Mouse (Mus musculus): ENCODE measurements around the gene Sgms1.
A peak's percentile ranks its signal among the peaks of the same experiment; 100 is the strongest.

Gene Sgms1

DNA sequence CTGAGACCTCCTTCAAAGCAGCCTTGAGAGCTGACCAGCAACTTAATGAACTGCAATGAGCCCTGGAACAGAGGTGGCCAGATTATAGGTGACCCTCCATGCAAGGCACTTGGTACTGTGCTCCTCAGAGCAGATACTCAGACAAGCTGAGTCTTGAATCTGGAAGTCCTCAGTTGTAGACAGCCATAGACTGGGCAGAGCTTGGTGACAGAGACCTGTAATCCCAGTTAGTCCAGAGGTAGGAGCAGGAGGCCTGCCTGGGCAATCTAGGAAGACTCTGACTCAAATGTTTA, 178.3 kb downstream of the Sgms1 start:
- DNase-seq (ENCODE audit: low spot score in 2 of 2), result no peak

DNA sequence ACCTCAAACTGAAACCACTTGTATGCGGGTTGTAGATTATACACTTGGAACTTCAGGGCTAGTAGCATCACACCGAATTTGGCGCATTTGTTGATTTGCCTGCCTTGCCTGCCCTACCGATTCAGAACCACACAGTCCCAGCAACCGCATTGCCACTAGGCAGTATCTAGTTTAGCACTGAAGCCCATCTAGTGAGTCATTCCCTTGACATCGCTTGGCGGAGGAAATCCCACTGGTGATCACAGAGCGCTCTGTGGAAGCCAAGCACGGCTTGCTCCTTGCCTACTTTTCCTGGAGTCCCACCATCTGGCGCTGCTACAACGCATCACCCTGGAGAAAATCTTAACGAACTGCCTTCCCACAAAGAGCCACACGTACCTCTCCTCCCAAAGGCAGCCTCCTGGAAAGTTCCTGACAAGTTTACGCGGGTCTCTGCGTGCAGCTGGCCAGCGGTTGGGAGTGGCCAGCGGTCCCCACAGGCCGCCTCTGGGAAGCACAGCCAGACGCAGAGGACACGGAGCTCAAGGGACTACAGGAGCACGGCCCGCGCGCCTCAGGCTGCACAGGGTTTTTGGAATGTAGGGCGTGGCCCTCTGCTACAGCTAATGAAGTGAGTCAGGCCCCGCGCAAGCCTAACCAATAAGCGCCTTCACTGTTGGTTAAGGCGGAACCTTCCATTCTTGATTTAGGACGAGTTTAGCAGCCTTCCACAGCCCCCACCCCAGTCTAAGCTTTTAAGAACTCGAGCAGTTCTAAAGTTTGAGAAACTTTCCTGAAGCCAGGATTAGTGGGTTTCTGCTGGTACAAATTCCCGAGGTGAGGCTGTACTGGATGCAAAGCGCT, 178.8 kb downstream of the Sgms1 start:
- peak; percentile 76 to 87 for DNase-seq (ENCODE audit: low spot score in 2 of 2)

DNA sequence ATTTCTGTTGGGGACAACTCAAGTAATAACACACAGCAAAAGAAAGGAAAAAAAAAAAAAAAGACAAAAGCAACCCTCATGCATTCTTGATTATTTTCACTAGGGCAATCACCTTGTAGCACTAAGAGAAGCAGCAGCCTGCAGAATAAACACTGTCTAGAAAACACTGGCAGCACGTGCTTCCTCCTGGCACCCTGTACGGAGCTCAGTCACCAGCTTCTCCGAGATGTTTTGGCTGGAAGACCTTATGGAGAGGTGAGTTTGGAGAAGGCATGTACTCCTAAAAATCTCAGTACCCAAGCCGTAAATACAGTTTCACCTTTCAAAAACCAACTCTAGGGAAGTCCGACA, 179.4 kb downstream of the Sgms1 start:
- no peak for DNase-seq (ENCODE audit: low spot score in 2 of 2)

DNA sequence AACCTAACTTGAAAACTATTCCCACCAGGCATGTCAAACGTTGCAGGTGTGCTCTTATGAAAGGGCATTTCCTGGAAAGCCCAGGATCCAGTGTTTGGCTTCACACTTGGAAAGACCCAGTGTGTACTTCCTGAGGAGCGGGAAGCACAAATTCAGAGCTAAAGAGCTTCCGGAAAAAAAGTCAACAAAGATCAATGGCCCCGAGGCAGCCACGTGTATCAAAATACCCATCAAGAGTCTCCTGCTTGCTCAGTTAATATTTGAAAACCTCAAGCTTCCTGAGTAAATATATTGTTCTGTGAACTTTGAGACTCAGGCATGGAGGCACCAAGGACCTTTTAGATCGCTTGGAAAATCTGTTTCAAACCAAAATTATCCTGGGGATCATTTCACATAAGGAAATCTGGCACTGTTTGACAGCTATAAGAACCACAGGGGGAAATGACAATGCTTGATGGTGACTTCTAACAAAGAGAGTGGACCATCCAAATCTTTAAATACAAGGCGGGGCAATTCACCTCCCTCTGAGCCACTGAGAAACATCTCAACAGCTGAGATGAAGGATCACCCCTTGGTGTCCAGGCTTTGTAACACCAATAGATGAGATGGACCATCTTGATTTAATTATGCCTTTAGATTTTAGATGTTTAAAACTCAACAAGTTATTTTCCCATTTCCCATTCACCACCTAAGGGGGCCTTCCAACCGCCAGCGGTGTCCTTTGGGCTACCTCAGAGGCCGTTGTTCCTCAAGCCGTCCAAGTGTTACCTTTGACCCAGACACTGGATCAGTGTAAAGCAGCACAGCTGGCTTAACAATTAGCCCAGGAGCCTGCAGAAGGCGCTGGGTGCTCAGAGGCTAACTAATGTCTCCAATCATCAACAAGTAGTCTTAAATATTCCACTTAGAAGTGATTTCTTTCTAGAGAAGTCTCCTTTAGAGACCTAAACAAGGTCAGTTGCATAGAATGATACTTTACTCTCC, 187.1 kb downstream of the Sgms1 start:
- no peak for DNase-seq (ENCODE audit: low spot score in 2 of 2)

DNA sequence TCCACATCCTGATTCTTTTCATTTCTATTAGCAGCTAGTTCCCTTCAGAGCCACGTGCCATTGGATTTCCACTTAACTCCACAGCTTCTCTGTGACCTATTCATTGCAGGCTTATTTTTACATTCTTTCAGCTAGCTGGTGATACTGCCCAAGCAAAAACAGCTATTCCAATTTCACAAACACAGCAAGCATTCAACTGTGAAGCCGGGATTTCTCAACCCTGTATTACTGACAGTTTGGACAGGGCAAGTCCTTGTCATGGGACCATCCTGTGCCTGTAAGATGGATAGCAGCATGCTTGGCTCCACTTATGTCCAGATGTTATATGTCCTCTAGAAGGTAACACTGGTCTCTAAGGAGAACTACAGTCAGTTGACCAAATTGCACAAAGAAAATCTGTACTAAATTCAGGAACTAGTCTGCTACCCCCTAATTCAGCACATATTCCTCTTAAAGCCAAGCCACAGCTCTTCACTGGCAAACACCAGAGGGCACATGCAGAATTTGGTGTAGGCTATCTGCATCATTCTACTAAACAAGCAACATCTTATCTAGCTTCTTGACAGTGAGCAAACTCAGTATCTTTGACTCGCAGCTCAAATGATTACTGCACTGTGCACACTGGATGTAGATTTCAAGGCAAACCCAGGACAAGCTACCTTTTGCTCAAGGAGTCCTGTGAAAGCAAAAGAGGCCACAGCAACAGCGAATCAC, 189.5 kb downstream of the Sgms1 start:
- no peak for DNase-seq (ENCODE audit: low spot score in 2 of 2)

DNA sequence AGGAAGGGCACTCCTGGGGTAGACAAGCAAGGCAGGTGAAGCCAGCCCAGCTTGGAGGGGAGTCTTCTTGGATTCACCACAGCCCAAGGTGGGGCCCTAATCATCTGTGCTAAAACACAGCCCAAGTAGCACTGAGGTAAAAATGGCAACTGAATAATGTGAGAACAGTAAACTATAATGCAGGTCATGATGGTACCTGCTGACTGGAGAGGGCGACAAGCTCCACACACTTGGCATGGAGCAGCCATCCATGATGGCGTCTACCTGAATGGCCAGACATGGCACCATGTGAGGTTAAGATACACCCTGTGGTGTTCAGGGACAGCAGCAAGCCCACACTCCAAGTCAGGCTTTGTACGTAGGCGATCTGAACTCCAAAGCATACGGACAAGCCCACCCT, 190.4 kb downstream of the Sgms1 start:
- no peak for DNase-seq (ENCODE audit: low spot score in 2 of 2)

DNA sequence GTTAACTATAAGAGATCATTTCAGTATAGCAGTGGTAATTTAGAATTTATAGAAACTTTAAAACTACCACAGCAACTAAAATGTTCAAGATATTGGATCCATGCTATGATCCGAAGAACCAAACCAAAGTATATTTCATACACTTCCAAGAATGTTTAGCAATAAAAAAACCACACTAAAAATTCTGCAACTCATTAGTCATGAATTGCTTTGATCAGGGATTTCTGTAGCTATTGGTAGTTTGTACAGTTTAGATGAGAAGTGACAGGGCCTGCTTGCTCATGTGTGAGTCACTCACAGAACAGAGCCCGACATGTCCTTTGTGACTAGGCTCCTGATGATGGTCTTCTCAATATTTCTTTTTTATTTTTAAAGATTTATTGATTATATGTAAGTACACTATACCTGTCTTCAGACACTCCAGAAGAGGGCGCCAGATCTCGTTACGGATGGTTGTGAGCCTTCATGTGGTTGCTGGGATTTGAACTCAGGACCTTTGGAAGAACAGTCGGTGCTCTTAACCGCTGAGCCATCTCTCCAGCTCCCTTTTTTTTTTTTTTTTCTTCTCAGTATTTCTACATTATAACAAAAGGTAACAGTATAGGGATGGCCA, 190.9 kb downstream of the Sgms1 start:
- DNase-seq (ENCODE audit: low spot score in 2 of 2), result no peak

DNA sequence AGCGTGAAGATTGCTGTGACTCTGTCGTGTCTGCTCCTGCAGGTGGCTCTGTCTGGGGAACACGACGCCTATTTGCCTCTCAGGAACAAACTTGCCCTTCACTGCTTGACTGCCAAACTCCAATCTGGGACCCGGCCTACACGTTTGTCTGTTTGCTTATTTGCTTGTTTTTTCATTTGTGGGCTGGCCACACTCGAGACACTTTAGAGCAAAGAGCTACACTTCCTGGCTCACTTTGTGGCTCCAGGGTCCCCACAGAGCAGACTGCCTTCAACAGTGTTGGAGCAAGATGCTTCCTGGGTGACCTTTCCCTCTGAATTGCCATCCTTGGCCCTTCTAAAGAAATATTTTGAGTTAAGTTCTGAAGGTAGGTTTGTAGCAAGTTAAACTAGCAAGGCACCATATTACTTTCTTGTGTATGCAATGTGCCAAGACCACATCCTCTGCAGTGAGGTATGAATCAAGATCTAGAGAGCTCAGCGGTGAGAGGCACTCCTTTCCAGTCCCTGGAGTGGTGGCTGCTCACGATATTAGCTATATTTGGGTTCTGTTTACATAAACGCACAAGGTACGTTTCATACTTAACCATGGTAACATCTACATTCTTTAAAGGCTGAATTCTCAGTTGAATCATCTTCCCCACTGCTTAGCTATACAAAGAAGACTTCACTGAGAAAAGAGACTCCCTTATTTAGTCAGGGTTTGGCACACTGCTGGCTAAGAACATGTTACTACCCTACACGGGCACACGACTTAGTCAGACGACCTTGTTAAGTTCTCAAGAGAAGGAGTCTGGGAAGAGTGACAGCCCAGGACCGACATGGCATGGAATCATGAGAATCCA, 192.3 kb downstream of the Sgms1 start:
- no peak for DNase-seq (ENCODE audit: low spot score in 2 of 2)

DNA sequence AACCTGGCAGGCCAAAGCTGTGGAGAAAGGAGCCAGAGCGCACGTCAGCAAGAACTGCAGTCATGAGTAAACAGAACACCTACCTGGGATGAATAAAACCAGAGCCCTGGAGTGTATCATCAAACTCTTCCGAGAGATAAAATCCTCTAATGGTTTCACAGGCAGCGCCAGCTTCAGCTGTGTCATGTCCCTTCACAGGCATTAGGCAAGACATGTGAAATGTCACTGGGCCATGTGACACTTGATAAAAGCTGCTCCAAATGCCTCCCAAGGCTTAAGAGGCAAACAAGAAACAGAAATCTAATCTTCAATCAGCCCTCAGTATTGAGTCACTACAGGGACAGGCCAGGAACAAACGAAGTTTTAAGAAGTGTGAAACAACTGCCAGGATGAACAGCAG, 193.3 kb downstream of the Sgms1 start:
- peak in 1 of 2 experiments; percentile 49 for DNase-seq (ENCODE audit: low spot score in 2 of 2)

DNA sequence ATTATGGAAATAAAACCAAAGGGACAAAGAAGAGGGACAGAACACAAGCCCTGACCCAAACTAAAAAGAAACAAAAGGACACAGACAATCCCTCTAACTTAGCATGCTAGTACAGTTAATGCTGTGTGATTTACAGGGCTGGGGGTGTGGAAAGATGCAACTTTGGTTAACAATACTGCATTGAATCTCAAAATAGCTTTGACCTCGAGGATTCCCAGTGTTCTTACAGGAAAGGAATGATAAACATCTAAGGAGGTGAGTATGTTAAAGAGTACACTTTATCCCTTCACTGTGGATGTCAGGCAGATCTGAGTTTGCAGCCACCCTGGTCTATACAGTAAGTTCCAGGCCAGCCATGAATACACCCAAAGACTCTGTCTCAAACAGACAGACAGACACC, 194.7 kb downstream of the Sgms1 start:
- DNase-seq (ENCODE audit: low spot score in 2 of 2), result no peak

DNA sequence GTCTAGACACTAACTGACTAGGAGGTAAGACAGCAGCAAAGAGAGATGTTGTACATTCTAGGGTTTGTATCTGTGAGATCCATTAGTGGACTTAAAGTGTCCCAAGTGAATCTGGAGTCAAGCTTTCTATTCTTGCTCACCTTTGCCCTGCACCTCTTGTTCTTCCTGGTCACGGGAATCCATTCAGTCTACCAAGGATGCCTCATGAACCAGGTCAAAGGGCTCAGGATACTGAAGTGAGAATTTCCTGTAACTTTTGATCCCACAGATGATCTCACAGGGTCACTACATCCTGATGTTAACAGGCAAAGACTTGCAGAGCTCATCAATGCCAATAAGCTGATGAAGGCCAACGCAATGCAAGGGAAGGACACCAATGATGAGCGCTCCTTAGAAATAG, 195.4 kb downstream of the Sgms1 start:
- no peak for DNase-seq (ENCODE audit: low spot score in 2 of 2)

DNA sequence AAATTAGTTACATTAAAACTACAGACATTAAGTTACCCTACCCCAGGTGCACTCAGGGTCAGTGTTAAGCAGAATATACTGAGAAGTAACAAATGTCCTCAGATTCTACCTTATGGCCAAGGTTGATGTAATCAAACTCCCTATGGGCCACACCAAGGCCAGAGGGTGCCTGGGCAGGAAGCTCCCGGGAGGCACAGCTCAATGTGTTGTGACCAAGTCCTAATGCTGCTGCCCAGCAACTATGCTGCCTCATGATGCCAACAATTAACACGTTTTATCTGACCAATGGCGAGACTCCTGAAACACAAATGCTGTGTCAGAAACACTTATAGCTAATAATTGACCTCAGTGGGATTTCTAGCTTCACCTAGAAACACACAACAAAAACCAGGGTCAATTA, 197.9 kb downstream of the Sgms1 start:
- no peak for DNase-seq (ENCODE audit: low spot score in 2 of 2)

DNA sequence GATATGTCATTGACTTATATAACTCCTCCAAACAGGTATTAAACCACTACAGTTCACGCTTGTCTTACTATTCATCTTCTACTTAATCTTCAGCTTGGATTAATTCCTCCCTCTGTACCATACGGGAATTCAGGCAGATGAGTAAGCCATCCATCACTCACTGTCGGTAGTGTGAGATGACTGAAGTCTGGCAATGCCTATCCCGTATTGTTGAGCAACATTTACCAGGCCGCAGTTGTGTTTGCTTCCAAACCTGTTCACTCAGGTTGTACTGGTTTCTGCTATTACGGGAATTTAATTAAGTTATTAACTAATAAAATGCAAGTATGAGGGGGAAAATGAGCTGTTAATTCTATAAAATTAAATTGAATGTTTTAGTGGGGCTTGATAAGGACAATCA, 199.6 kb downstream of the Sgms1 start:
- no peak for DNase-seq (ENCODE audit: low spot score in 2 of 2)

DNA sequence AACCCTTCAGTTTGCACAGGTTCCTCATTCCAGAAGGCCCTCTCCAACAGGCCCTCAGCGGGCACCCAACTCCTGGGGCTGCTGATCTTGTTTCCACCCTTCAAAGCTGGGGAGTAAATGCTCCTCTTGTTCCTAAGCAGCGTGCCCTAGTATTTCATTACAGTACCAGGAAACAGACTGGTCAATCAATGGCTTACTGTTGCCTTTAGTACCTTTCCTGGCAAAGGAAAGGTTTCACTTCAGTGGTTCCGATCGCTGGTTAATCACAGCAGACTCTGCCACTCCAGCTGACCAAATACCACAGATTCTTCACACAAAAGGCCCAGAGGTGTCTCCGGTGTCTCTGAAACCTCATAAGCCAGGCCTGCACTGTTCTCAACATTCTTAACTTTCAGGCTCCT, 200.5 kb downstream of the Sgms1 start:
- no peak for DNase-seq (ENCODE audit: low spot score in 2 of 2)

DNA sequence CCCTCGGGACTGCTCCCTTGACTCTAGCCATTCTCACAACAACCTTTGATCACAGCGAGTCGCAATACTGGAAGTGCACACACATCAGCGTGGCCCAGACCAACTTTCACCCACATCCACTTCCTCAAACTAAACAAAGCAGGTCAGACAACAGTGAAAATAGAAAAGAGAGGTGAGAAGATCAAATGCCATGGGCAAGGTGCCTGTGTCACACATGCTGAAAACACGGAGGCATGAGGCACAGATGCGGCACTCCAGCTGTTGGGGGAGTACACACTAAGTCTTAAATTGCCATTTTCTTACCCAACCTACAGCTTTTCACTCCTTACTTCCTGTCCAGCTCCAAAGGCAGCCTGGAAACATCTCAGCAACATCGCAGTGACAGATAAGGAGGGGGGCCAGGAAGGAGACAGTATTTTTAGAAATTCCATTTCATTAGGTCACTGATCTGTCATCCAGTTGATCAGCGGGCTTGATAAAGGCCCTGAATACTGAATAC, 202.9 kb downstream of the Sgms1 start:
- DNase-seq (ENCODE audit: low spot score in 2 of 2), result no peak

DNA sequence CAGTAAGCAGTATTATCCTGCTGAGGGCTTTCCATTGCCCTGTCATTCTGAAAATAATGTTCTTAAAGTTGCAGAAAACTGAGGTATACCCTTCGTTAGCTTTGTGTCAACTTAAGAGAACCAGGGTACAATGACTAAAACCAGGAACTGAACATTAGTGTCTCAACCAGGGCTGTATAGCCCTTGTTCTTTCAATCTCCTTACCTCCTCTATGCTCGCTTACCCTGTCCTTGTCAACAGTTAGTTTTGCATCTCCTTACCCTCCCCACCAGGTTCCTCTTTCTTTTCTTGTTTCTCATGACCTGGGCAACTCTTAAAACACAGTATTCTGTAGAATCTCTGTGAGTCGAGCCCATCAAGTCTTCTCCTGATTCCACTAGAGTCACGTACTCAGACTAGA, 206.5 kb downstream of the Sgms1 start:
- DNase-seq (ENCODE audit: low spot score in 2 of 2), result no peak

DNA sequence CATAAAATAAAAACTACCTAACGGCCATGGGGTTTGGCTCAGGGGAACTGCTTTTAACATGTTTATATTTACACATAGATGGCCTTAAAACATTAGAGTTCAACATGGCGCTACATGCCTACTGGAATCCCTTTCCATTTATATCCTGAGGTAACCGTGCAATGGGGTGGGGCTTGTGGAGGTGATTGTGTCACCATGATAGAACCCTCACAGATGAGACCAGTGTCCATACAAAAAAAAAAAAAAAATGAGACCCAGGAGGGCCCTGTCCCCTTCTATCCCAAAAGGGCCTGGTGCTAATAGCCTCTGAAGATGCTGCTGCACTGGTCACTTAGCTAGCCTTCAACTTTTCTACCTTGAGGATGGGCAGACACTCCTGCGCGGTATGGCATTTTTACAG, 207.0 kb downstream of the Sgms1 start:
- no peak for DNase-seq (ENCODE audit: low spot score in 2 of 2)

DNA sequence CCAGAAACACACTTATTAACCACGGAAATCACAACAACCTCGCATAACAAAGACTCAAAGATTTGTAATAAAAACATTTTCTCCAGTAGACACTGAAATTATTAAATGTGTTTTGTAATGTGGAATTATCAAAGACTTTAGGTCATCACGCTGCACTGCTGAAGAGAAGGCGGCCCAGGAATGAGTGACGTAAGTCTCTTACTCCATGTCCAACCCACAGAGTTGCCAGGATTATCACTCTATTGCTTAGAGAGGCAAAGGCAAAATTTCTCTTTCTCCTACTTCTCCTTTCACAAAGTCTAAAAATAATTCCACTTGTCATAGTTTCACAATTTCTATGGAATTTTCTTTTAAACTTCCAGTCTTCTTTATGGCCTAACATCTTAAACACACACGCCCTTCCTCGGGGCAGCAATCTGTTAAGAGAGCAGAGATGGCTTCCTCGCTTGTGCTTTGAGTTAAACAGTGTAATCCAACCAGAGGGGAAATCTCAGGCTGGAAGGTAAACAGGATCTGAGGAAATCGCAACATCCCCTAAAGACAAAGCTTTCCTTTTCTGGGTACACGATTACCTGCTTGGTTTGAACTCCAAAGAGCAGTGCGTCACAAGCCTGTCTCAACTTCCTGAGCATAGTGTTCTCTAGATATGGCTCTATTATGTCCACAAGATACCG, 207.7 kb downstream of the Sgms1 start:
- peak in 1 of 2 experiments; percentile 20 for DNase-seq (ENCODE audit: low spot score in 2 of 2)

DNA sequence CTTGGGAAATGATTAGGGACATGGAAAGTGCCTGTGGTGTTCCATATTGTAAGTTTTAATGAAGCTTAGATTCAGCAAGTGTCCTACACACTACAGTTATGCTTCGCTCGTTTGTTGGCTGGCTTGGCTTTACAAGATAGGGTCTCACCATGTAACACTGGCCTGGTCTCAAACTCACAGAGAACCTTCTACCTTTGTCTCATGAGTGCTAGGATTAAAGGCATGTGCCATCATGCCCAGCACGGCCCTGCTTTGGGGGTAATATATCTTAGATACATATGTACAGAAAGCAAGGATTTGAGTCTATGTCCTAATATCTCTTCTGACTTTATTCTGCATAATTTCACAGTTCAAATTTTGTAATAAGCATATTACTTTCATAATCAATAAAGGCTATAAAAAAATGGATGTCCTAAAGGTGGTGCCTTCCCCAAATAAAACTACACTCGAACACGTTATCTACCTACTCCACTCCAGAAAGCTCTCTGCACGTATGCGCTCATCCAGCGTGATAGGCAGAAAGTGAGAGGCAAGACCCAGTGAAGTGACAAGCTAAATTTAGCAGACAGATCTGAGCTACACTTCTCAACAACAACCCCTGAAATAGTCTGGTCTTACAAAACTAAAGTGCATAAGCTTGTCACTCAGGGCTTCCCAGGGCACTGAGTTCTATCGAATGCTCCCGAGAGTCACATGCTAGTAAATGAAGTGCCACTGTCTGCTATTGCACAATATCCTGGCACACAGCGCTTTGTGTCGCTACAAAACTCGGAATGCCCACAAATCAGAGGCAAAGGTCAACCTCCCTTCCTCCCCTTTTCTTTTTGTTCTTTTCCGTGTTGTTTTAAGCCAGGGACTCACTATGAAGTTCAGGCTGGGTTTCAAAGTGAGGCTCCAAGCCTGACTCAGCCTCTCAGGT, 208.5 kb downstream of the Sgms1 start:
- DNase-seq (ENCODE audit: low spot score in 2 of 2), result peak in 1 of 2 experiments; percentile 67
